8 mouse cellular contexts compared by ENCODE assay signal in the genomic region with DNA sequence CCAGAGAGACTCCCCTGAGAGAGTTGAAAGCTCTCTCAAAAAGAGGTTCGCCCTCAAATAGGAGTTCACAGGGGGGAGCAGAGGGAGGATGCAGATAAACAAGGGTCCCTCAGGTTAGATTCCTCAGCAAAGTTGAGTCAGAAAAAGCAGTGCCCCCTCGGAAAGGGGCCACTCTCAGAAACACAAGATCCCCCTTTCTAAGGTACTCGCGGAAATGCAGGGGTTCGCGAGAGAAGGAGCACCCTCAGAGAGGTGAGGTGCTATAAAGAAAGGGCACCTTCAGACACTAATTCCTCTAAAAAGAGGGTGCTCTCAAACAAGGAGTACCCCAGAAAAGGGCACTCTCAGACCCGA. TPM values are rescaled to one million over a fixed set of nuclear protein-coding genes. Genes with fewer than 3 reads are reported as not detected.
DNase-seq lines count a peak whose midpoint lies in the region; ATAC-seq and TF ChIP-seq lines count a peak whose summit lies in the region.

No protein-coding gene starts in this region.

- peaks cover 9% of the 10 kb centered on the region; the same call in 1 of the 2 replicates for H3K36me3 ChIP-seq in heart, embryonic 13.5 days
- peaks cover 31% of the 10 kb centered on the region for H3K36me3 ChIP-seq in E14TG2a.4 (ENCODE audit: insufficient read depth, low read length)
- 0 out of 2 replicates have a peak, but pooled peaks cover 9% of the 10 kb centered on the region for H3K36me3 ChIP-seq in forebrain, embryonic 12.5 days (replicated peaks)
- peaks cover 11% of the 10 kb centered on the region for H3K36me3 ChIP-seq in liver, embryonic 14.5 days (replicated peaks; ENCODE audit: control insufficient read depth, insufficient read depth, low read depth)

- no peak for DNase-seq in heart, adult 9 months (ENCODE audit: low spot score in 2 of 2)
- DNase-seq in liver, embryonic 14.5 days (ENCODE audit: low read depth in 3 of 3, low spot score in 3 of 3) = no peak
- no peak for DNase-seq in frontal cortex, postnatal 14 days (ENCODE audit: low spot score in 2 of 2)
- no peak for DNase-seq in frontal cortex, postnatal 36 days (ENCODE audit: low spot score in 2 of 2)
- DNase-seq in gastrocnemius, postnatal 10 days = no peak

- no peaks in the 10 kb centered on the region for H3K9me3 ChIP-seq in heart, embryonic 13.5 days
- no peaks in the 10 kb centered on the region for H3K9me3 ChIP-seq in E14TG2a.4 (ENCODE audit: low read length)
- no peaks in the 10 kb centered on the region for H3K9me3 ChIP-seq in forebrain, embryonic 12.5 days
- no peaks in the 10 kb centered on the region for H3K9me3 ChIP-seq in liver, embryonic 14.5 days (ENCODE audit: control insufficient read depth, low read length)

- no peak for TF ChIP-seq EP300 in liver, embryonic 14.5 days (IDR thresholded peaks at IDR 0.05; ENCODE audit: low read depth)

- H3K4me1 ChIP-seq in heart, embryonic 13.5 days = peaks cover 36% of the 10 kb centered on the region
- peaks cover 72% of the 10 kb centered on the region for H3K4me1 ChIP-seq in E14TG2a.4 (replicated peaks; ENCODE audit: low read depth, low read length)
- peaks cover 22% of the 10 kb centered on the region for H3K4me1 ChIP-seq in forebrain, embryonic 12.5 days
- peaks cover 13 to 22% of the 10 kb centered on the region in 2 experiments for H3K4me1 ChIP-seq in liver, embryonic 14.5 days (replicated peaks; ENCODE audit: control insufficient read depth in 2 of 2, insufficient read depth in 2 of 2, low read length in 1 of 2)

- ATAC-seq in heart, embryonic 13.5 days (ENCODE audit: extremely low read depth, insufficient number of reproducible peaks, low FRiP score, low TSS enrichment) = no peak
- no peak for ATAC-seq in forebrain, embryonic 12.5 days (ENCODE audit: low FRiP score)
- ATAC-seq in liver, embryonic 14.5 days (ENCODE audit: insufficient read depth) = no peak

- peak overlapping the region; percentile 90 for H3K4me3 ChIP-seq in heart, embryonic 13.5 days
- H3K4me3 ChIP-seq in E14TG2a.4 (replicated peaks; ENCODE audit: low read length) = peak overlapping the region; percentile 97
- peak overlapping the region; percentile 92 for H3K4me3 ChIP-seq in forebrain, embryonic 12.5 days (replicated peaks)
- H3K4me3 ChIP-seq in liver, embryonic 14.5 days (ENCODE audit: insufficient read depth in 1 of 2, low read depth in 2 of 2, low read length in 2 of 2) = peak overlapping the region; percentile 69 to 96

- H3K27ac ChIP-seq in heart, embryonic 13.5 days (replicated peaks) = peak overlapping the region; percentile 88
- H3K27ac ChIP-seq in forebrain, embryonic 12.5 days = peak overlapping the region; percentile 92
- peak overlapping the region; percentile 93 for H3K27ac ChIP-seq in liver, embryonic 14.5 days

- H3K9ac ChIP-seq in heart, embryonic 13.5 days = peak overlapping the region; percentile 87
- H3K9ac ChIP-seq in forebrain, embryonic 12.5 days = peak overlapping the region; percentile 82
- H3K9ac ChIP-seq in liver, embryonic 14.5 days (replicated peaks) = peak overlapping the region; percentile 76

- peak overlapping the region; percentile 94 for H3K4me2 ChIP-seq in heart, embryonic 13.5 days
- peak overlapping the region; percentile 89 for H3K4me2 ChIP-seq in forebrain, embryonic 12.5 days
- H3K4me2 ChIP-seq in liver, embryonic 14.5 days (ENCODE audit: low read depth) = peak overlapping the region; percentile 92

- WGBS in heart, embryonic 13.5 days = 0% methylated on average over 7 of the region's 7 CpGs
- 0% methylated on average over 7 of the region's 7 CpGs for WGBS in forebrain, embryonic 12.5 days
- under 1% methylated on average over 7 of the region's 7 CpGs for WGBS in liver, embryonic 14.5 days (ENCODE audit: insufficient replicate concordance)

- TF ChIP-seq CTCF in E14TG2a.4 (conservative IDR thresholded peaks at IDR 0.05; ENCODE audit: low read length) = no peak
- no peak for TF ChIP-seq CTCF in liver, embryonic 14.5 days (IDR thresholded peaks at IDR 0.05; ENCODE audit: low read depth)

- no peaks in the 10 kb centered on the region for H3K27me3 ChIP-seq in heart, embryonic 13.5 days (replicated peaks)
- H3K27me3 ChIP-seq in E14TG2a.4 (ENCODE audit: insufficient read depth, low read length) = no peaks in the 10 kb centered on the region
- no peaks in the 10 kb centered on the region for H3K27me3 ChIP-seq in forebrain, embryonic 12.5 days
- no peaks in the 10 kb centered on the region for H3K27me3 ChIP-seq in liver, embryonic 14.5 days (ENCODE audit: control insufficient read depth, insufficient read depth, low read length)

RNA-seq across cellular contexts. Expression of gene Gatad2a, which starts 0.8 kb away (rescaled TPM):
- polyA plus RNA-seq in heart, embryonic 13.5 days (2015; fragmentation: Nextera tagmentation; extraction: Ambion mirVana) = 27.3 and 29.9 TPM in 2 replicates
- 47.5 and 48.7 TPM in 2 replicates for polyA plus RNA-seq in forebrain, embryonic 12.5 days (2016; fragmentation: Nextera tagmentation; extraction: Ambion mirVana)
- polyA plus RNA-seq in liver, embryonic 14.5 days (2012; rRNA removed) = 18.3 and 19.2 TPM in 2 replicates
- polyA plus RNA-seq in liver, embryonic 14.5 days (2014; fragmentation: Nextera tagmentation; extraction: Ambion mirVana) = 22.7 and 32.9 TPM in 2 replicates
- total RNA-seq in gastrocnemius, postnatal 10 days (2021) = 10 to 100 TPM; 40.4 to 46.5 TPM

RNA-seq across cellular contexts. Expression of gene Mau2, which starts 47.1 kb away (rescaled TPM):
- polyA plus RNA-seq in heart, embryonic 13.5 days (2015; fragmentation: Nextera tagmentation; extraction: Ambion mirVana) = 34.9 and 36.0 TPM in 2 replicates
- 67.6 and 70.1 TPM in 2 replicates for polyA plus RNA-seq in forebrain, embryonic 12.5 days (2016; fragmentation: Nextera tagmentation; extraction: Ambion mirVana)
- 19.2 and 19.4 TPM in 2 replicates for polyA plus RNA-seq in liver, embryonic 14.5 days (2012; rRNA removed)
- 15.6 and 19.6 TPM in 2 replicates for polyA plus RNA-seq in liver, embryonic 14.5 days (2014; fragmentation: Nextera tagmentation; extraction: Ambion mirVana)
- total RNA-seq in gastrocnemius, postnatal 10 days (2021) = 10 to 100 TPM; 27.8 to 30.9 TPM

RNA-seq across cellular contexts. Expression of gene Sugp1, which starts 47.2 kb away (rescaled TPM):
- 31.1 and 32.6 TPM in 2 replicates for polyA plus RNA-seq in heart, embryonic 13.5 days (2015; fragmentation: Nextera tagmentation; extraction: Ambion mirVana)
- polyA plus RNA-seq in forebrain, embryonic 12.5 days (2016; fragmentation: Nextera tagmentation; extraction: Ambion mirVana) = 53.8 and 55.7 TPM in 2 replicates
- polyA plus RNA-seq in liver, embryonic 14.5 days (2012; rRNA removed) = 4.7 and 6.2 TPM in 2 replicates
- polyA plus RNA-seq in liver, embryonic 14.5 days (2014; fragmentation: Nextera tagmentation; extraction: Ambion mirVana) = 8.8 and 10.3 TPM in 2 replicates
- total RNA-seq in gastrocnemius, postnatal 10 days (2021) = 10 to 100 TPM; 20.2 to 22.5 TPM
